Mouse (Mus musculus): ENCODE data around the gene Tor3a. TPM values are rescaled to one million over a fixed set of nuclear protein-coding genes. Genes with fewer than 3 reads are reported as not detected.

The Tor3a gene
- polyA plus RNA-seq, 2 experiments, result 7.6 to 10.1 TPM

- H3K4me3 ChIP-seq (replicated peaks; ENCODE audit: low read length), result no peak overlapping the region
- 40% methylated on average over 12 of the region's 12 CpGs for WGBS
These were observed 31.3 kb downstream of the Tor3a start for GRCm38 (mm10) chr1:156642813-156643212.

GRCm38 (mm10) chr1:156641808-156642207, 32.3 kb downstream of the Tor3a start:
- Histone ChIP-seq H3K4me1 (ENCODE audit: control insufficient read depth, insufficient read depth, low read length) (peaks cover 13% of the 10 kb centered on the region), H3K4me3 (replicated peaks; ENCODE audit: low read length) (no peak overlapping the region), H3K27me3 (ENCODE audit: control insufficient read depth, insufficient read depth, low read length) (no peaks in the 10 kb centered on the region), H3K27ac (replicated peaks; ENCODE audit: low read depth, low read length) (no peak overlapping the region), H3K9me3 (ENCODE audit: control insufficient read depth, low read length) (no peaks in the 10 kb centered on the region), H3K9ac (ENCODE audit: low read depth, low read length, severe bottlenecking) (no peak overlapping the region), H3K36me3 (ENCODE audit: control insufficient read depth, insufficient read depth, low read length) (peaks cover 52% of the 10 kb centered on the region), H3K4me2 (replicated peaks; ENCODE audit: low read depth, low read length, severe bottlenecking) (no peak overlapping the region)
- ATAC-seq (ENCODE audit: low FRiP score, low read depth) (no peak), DNase-seq (ENCODE audit: low spot score) (no peak)
- WGBS, result 88% methylated on average over 10 of the region's 10 CpGs
- TF ChIP-seq POLR2A (IDR thresholded peaks at IDR 0.05; ENCODE audit: borderline replicate concordance, extremely low read depth, insufficient read depth, insufficient read length), result no peak

More at GRCm38 (mm10) chr1:156642813-156643212, 31.3 kb downstream of the Tor3a start:
- TF ChIP-seq POLR2A (IDR thresholded peaks at IDR 0.05; ENCODE audit: borderline replicate concordance, extremely low read depth, insufficient read depth, insufficient read length), result no peak
- H3K4me2 ChIP-seq (replicated peaks; ENCODE audit: low read depth, low read length, severe bottlenecking), result no peak overlapping the region
- no peak overlapping the region for H3K9ac ChIP-seq (ENCODE audit: low read depth, low read length, severe bottlenecking)
- H3K36me3 ChIP-seq (ENCODE audit: control insufficient read depth, insufficient read depth, low read length), result peaks cover 45% of the 10 kb centered on the region
- ATAC-seq (ENCODE audit: low FRiP score, low read depth), result 0 out of 2 replicates have a peak, but pooled peaks have one; percentile 16
- no peak for DNase-seq (ENCODE audit: low spot score)
- no peak overlapping the region for H3K27ac ChIP-seq (replicated peaks; ENCODE audit: low read depth, low read length)
- no peaks in the 10 kb centered on the region for H3K27me3 ChIP-seq (ENCODE audit: control insufficient read depth, insufficient read depth, low read length)
- peaks cover 13% of the 10 kb centered on the region for H3K4me1 ChIP-seq (ENCODE audit: control insufficient read depth, insufficient read depth, low read length)
- no peaks in the 10 kb centered on the region for H3K9me3 ChIP-seq (ENCODE audit: control insufficient read depth, low read length)

GRCm38 (mm10) chr1:156640577-156640976, 33.6 kb downstream of the Tor3a start:
- H3K4me3 ChIP-seq (replicated peaks; ENCODE audit: low read length), result no peak overlapping the region
- H3K27me3 ChIP-seq (ENCODE audit: control insufficient read depth, insufficient read depth, low read length), result no peaks in the 10 kb centered on the region
- H3K27ac ChIP-seq (replicated peaks; ENCODE audit: low read depth, low read length), result no peak overlapping the region
- H3K9ac ChIP-seq (ENCODE audit: low read depth, low read length, severe bottlenecking), result no peak overlapping the region
- peaks cover 62% of the 10 kb centered on the region for H3K36me3 ChIP-seq (ENCODE audit: control insufficient read depth, insufficient read depth, low read length)
- no peak overlapping the region for H3K4me2 ChIP-seq (replicated peaks; ENCODE audit: low read depth, low read length, severe bottlenecking)
- no peak for ATAC-seq (ENCODE audit: low FRiP score, low read depth)
- H3K9me3 ChIP-seq (ENCODE audit: control insufficient read depth, low read length), result no peaks in the 10 kb centered on the region
- DNase-seq (ENCODE audit: low spot score), result peak; percentile 28
- TF ChIP-seq POLR2A (IDR thresholded peaks at IDR 0.05; ENCODE audit: borderline replicate concordance, extremely low read depth, insufficient read depth, insufficient read length), result no peak
- peaks cover 13% of the 10 kb centered on the region for H3K4me1 ChIP-seq (ENCODE audit: control insufficient read depth, insufficient read depth, low read length)
- WGBS, result 73% methylated on average over 4 of the region's 4 CpGs

- H3K4me1 ChIP-seq (ENCODE audit: control insufficient read depth, insufficient read depth, low read length), result peaks cover 8% of the 10 kb centered on the region
- no peak for DNase-seq (ENCODE audit: low spot score)
- no peak for TF ChIP-seq POLR2A (IDR thresholded peaks at IDR 0.05; ENCODE audit: borderline replicate concordance, extremely low read depth, insufficient read depth, insufficient read length)
- H3K27ac ChIP-seq (replicated peaks; ENCODE audit: low read depth, low read length), result no peak overlapping the region
- H3K4me2 ChIP-seq (replicated peaks; ENCODE audit: low read depth, low read length, severe bottlenecking), result no peak overlapping the region
- no peak overlapping the region for H3K4me3 ChIP-seq (replicated peaks; ENCODE audit: low read length)
- no peak overlapping the region for H3K9ac ChIP-seq (ENCODE audit: low read depth, low read length, severe bottlenecking)
- 87% methylated on average over 5 of the region's 5 CpGs for WGBS
- H3K36me3 ChIP-seq (ENCODE audit: control insufficient read depth, insufficient read depth, low read length), result peaks cover 73% of the 10 kb centered on the region
- no peak for ATAC-seq (ENCODE audit: low FRiP score, low read depth)
- no peaks in the 10 kb centered on the region for H3K9me3 ChIP-seq (ENCODE audit: control insufficient read depth, low read length)
- H3K27me3 ChIP-seq (ENCODE audit: control insufficient read depth, insufficient read depth, low read length), result no peaks in the 10 kb centered on the region
These were observed 34.7 kb downstream of the Tor3a start for GRCm38 (mm10) chr1:156639455-156639854.

GRCm38 (mm10) chr1:156635148-156635547, 39.0 kb downstream of the Tor3a start:
- Histone ChIP-seq H3K9me3 (ENCODE audit: control insufficient read depth, low read length) (no peaks in the 10 kb centered on the region), H3K9ac (ENCODE audit: low read depth, low read length, severe bottlenecking) (no peak overlapping the region), H3K36me3 (ENCODE audit: control insufficient read depth, insufficient read depth, low read length) (peaks cover 80% of the 10 kb centered on the region), H3K4me1 (ENCODE audit: control insufficient read depth, insufficient read depth, low read length) (no peaks in the 10 kb centered on the region), H3K27ac (replicated peaks; ENCODE audit: low read depth, low read length) (no peak overlapping the region), H3K4me3 (replicated peaks; ENCODE audit: low read length) (no peak overlapping the region), H3K27me3 (ENCODE audit: control insufficient read depth, insufficient read depth, low read length) (no peaks in the 10 kb centered on the region), H3K4me2 (replicated peaks; ENCODE audit: low read depth, low read length, severe bottlenecking) (no peak overlapping the region)
- TF ChIP-seq POLR2A (IDR thresholded peaks at IDR 0.05; ENCODE audit: borderline replicate concordance, extremely low read depth, insufficient read depth, insufficient read length), result no peak
- DNase-seq (ENCODE audit: low spot score) (no peak), ATAC-seq (ENCODE audit: low FRiP score, low read depth) (no peak)
- 84% methylated on average over 2 of the region's 2 CpGs for WGBS

GRCm38 (mm10) chr1:156633095-156633494, 41.1 kb downstream of the Tor3a start:
- no peak overlapping the region for H3K4me2 ChIP-seq (replicated peaks; ENCODE audit: low read depth, low read length, severe bottlenecking)
- ATAC-seq (ENCODE audit: low FRiP score, low read depth) (peak; percentile 51; the same call in 1 of the 2 replicates), DNase-seq (ENCODE audit: low spot score) (peak; percentile 81)
- no peaks in the 10 kb centered on the region for H3K9me3 ChIP-seq (ENCODE audit: control insufficient read depth, low read length)
- H3K4me3 ChIP-seq (replicated peaks; ENCODE audit: low read length), result no peak overlapping the region
- no peak for TF ChIP-seq POLR2A (IDR thresholded peaks at IDR 0.05; ENCODE audit: borderline replicate concordance, extremely low read depth, insufficient read depth, insufficient read length)
- 76% methylated on average over 10 of the region's 10 CpGs for WGBS
- no peaks in the 10 kb centered on the region for H3K4me1 ChIP-seq (ENCODE audit: control insufficient read depth, insufficient read depth, low read length)
- H3K27ac ChIP-seq (replicated peaks; ENCODE audit: low read depth, low read length), result no peak overlapping the region
- H3K36me3 ChIP-seq (ENCODE audit: control insufficient read depth, insufficient read depth, low read length), result peaks cover 82% of the 10 kb centered on the region
- no peaks in the 10 kb centered on the region for H3K27me3 ChIP-seq (ENCODE audit: control insufficient read depth, insufficient read depth, low read length)
- no peak overlapping the region for H3K9ac ChIP-seq (ENCODE audit: low read depth, low read length, severe bottlenecking)
